Mouse (Mus musculus): ENCODE measurements around the gene Atp6v1e2.

Gene Atp6v1e2

GRCm38 (mm10) chr17:86964502-86964901, 16.8 kb upstream of the Atp6v1e2 start:
- DNase-seq (ENCODE audit: low spot score), result peak; percentile 69

GRCm38 (mm10) chr17:86964041-86964440, 16.3 kb upstream of the Atp6v1e2 start:
- DNase-seq (ENCODE audit: low spot score), result no peak

- DNase-seq (ENCODE audit: low spot score), result peak; percentile 72
These were observed 15.8 kb upstream of the Atp6v1e2 start for GRCm38 (mm10) chr17:86963586-86963902.

GRCm38 (mm10) chr17:86962894-86963585, 15.3 kb upstream of the Atp6v1e2 start, which contains the start of gene Rhoq:
TSS of gene Rhoq (plus strand) at chr17:86963082.
- DNase-seq (ENCODE audit: low spot score), result peak; percentile 92

GRCm38 (mm10) chr17:86962297-86962893, 14.7 kb upstream of the Atp6v1e2 start:
- DNase-seq (ENCODE audit: low spot score), result peak; percentile 91

- peak; percentile 56 for DNase-seq (ENCODE audit: low spot score)
These were observed 13.7 kb upstream of the Atp6v1e2 start for GRCm38 (mm10) chr17:86961301-86961841.

GRCm38 (mm10) chr17:86957968-86958367, 10.3 kb upstream of the Atp6v1e2 start:
- no peak for DNase-seq (ENCODE audit: low spot score)

- no peak for DNase-seq (ENCODE audit: low spot score)
These were observed 9.5 kb upstream of the Atp6v1e2 start for GRCm38 (mm10) chr17:86957239-86957638.

GRCm38 (mm10) chr17:86948801-86949200, 1.1 kb upstream of the Atp6v1e2 start:
- no peak for DNase-seq (ENCODE audit: low spot score)

- DNase-seq (ENCODE audit: low spot score), result no peak
These were observed 1.6 kb downstream of the Atp6v1e2 start for GRCm38 (mm10) chr17:86946078-86946477.

- no peak for DNase-seq (ENCODE audit: low spot score)
These were observed 4.5 kb downstream of the Atp6v1e2 start for GRCm38 (mm10) chr17:86943158-86943557.

- no peak for DNase-seq (ENCODE audit: low spot score)
These were observed 5.6 kb downstream of the Atp6v1e2 start for GRCm38 (mm10) chr17:86942112-86942511.

- no peak for DNase-seq (ENCODE audit: low spot score)
These were observed 9.0 kb downstream of the Atp6v1e2 start for GRCm38 (mm10) chr17:86938683-86939082.

GRCm38 (mm10) chr17:86937497-86938155, 10.1 kb downstream of the Atp6v1e2 start:
- DNase-seq (ENCODE audit: low spot score), result peak; percentile 78

GRCm38 (mm10) chr17:86937064-86937463, 10.6 kb downstream of the Atp6v1e2 start:
- DNase-seq (ENCODE audit: low spot score), result no peak

- no peak for DNase-seq (ENCODE audit: low spot score)
These were observed 14.8 kb downstream of the Atp6v1e2 start for GRCm38 (mm10) chr17:86932896-86933295.

GRCm38 (mm10) chr17:86929981-86930380, 17.7 kb downstream of the Atp6v1e2 start:
- no peak for DNase-seq (ENCODE audit: low spot score)

GRCm38 (mm10) chr17:86929355-86929754, 18.3 kb downstream of the Atp6v1e2 start:
- DNase-seq (ENCODE audit: low spot score), result no peak

- no peak for DNase-seq (ENCODE audit: low spot score)
These were observed 20.9 kb downstream of the Atp6v1e2 start for GRCm38 (mm10) chr17:86926836-86927235.

GRCm38 (mm10) chr17:86924679-86925078, 23.0 kb downstream of the Atp6v1e2 start:
- DNase-seq (ENCODE audit: low spot score), result no peak

GRCm38 (mm10) chr17:86919729-86920128, 28.0 kb downstream of the Atp6v1e2 start:
- no peak for DNase-seq (ENCODE audit: low spot score)

GRCm38 (mm10) chr17:86918786-86919185, 28.9 kb downstream of the Atp6v1e2 start:
- peak; percentile 59 for DNase-seq (ENCODE audit: low spot score)

GRCm38 (mm10) chr17:86917048-86917447, 30.6 kb downstream of the Atp6v1e2 start, which contains the start of gene Tmem247:
TSS of gene Tmem247 (plus strand) at chr17:86917348.
- DNase-seq (ENCODE audit: low spot score), result no peak

Measured in testis, postnatal 10 days (tissue).